In the genomic region with DNA sequence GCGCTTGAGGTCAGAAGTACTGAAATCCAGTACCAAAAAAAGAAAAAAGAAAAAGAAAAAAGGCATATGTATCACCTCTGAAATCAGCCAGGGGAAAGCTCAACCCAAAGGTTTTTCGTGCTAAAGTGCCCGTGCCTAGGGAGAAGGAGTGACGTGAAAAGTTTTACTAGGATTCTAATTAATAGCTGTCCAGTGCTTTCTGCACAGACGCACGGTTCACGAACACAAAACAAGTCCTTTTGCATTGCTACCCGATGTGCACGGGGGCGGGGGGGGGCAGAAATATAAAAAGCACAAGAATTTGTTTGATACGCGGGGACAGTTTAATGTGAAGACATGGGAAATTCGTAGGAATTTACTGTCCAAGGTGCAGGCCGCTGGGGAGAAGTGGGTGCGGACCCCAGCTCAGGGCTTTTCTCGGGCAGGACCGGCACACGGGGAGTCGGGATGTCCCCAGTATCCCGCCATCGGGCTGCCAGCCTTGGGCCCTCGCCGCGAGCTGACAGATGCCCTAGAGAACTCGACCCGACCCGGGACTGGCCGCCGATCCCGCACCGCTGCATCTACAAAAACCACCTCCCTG, we compare ENCODE assay signal across 10 mouse cellular contexts. TPM values are rescaled to one million over a fixed set of nuclear protein-coding genes. Genes with fewer than 3 reads are reported as not detected.
DNase-seq lines count a peak whose midpoint lies in the region; ATAC-seq and TF ChIP-seq lines count a peak whose summit lies in the region.
"Had no signal": no experiment of that assay in that cellular context is flagged by ENCODE, and none has a peak within 500 bp of the region (broad histone marks: within the 10 kb centered on the region; RNA-seq: fewer than 3 reads in every experiment).

No protein-coding gene starts in this region.

- intact Hi-C loops in heart, postnatal 25 days (cut with DNase I): loop anchor here (2.0 to 5.0 kb wide), 2 partner anchors 43 to 217 kb away; partner anchors contain the start of gene Chchd2

- peak overlapping the region; percentile 77 for H3K9ac ChIP-seq in heart, embryonic 11.5 days (ENCODE audit: low read depth, low read length)
- peak overlapping the region; percentile 98 for H3K9ac ChIP-seq in heart, embryonic 16.5 days (ENCODE audit: low read length)
- H3K9ac ChIP-seq in liver, embryonic 14.5 days (replicated peaks): peak overlapping the region; percentile 58

- WGBS in heart, embryonic 11.5 days (ENCODE audit: insufficient replicate concordance): 1% methylated on average over 31 of the region's 31 CpGs
- 1% methylated on average over 31 of the region's 31 CpGs for WGBS in heart, embryonic 16.5 days
- WGBS in liver, embryonic 14.5 days (ENCODE audit: insufficient replicate concordance): under 1% methylated on average over 31 of the region's 31 CpGs

- no peak for DNase-seq in heart, postnatal 25 days (ENCODE audit: low spot score)
- peak in 1 of 3 experiments; percentile 2 for DNase-seq in liver, embryonic 14.5 days (ENCODE audit: low read depth in 3 of 3, low spot score in 3 of 3)
- DNase-seq in gastrocnemius, postnatal 4 days (ENCODE audit: low spot score in 2 of 2): no peak
- DNase-seq in urinary bladder, postnatal 14 days (ENCODE audit: low spot score): no peak
- no peak for DNase-seq in retina, embryonic 14.5 days (ENCODE audit: low spot score)

- peaks cover 4% of the 10 kb centered on the region; the same call in 1 of the 2 replicates for H3K4me1 ChIP-seq in heart, embryonic 11.5 days (ENCODE audit: control insufficient read depth, insufficient read depth, low read length)
- peaks cover 9% of the 10 kb centered on the region for H3K4me1 ChIP-seq in heart, embryonic 16.5 days (ENCODE audit: control insufficient read depth, insufficient read depth, low read length)
- H3K4me1 ChIP-seq in liver, embryonic 14.5 days (replicated peaks; ENCODE audit: control insufficient read depth in 2 of 2, insufficient read depth in 2 of 2, low read length in 1 of 2): 0 out of 4 replicates have a peak, but pooled peaks cover 2% of the 10 kb centered on the region in 2 experiments

- H3K4me3 ChIP-seq in heart, embryonic 11.5 days (ENCODE audit: low read depth, low read length): peak overlapping the region; percentile 63
- H3K4me3 ChIP-seq in heart, embryonic 16.5 days (ENCODE audit: low read length): peak overlapping the region; percentile 90
- peak overlapping the region; percentile 64 to 68 for H3K4me3 ChIP-seq in liver, embryonic 14.5 days (ENCODE audit: insufficient read depth in 1 of 2, low read depth in 2 of 2, low read length in 2 of 2)

- no peaks in the 10 kb centered on the region for H3K9me3 ChIP-seq in heart, embryonic 11.5 days (replicated peaks; ENCODE audit: control insufficient read depth, low read length)
- 0 out of 2 replicates have a peak, but pooled peaks cover 4% of the 10 kb centered on the region for H3K9me3 ChIP-seq in heart, embryonic 16.5 days (replicated peaks; ENCODE audit: control insufficient read depth, low read length)
- no peaks in the 10 kb centered on the region for H3K9me3 ChIP-seq in liver, embryonic 14.5 days (ENCODE audit: control insufficient read depth, low read length)

- no peaks in the 10 kb centered on the region for H3K36me3 ChIP-seq in heart, embryonic 11.5 days (ENCODE audit: control insufficient read depth, insufficient read depth, low read length)
- H3K36me3 ChIP-seq in heart, embryonic 16.5 days (ENCODE audit: control insufficient read depth, insufficient read depth): no peaks in the 10 kb centered on the region
- no peaks in the 10 kb centered on the region for H3K36me3 ChIP-seq in liver, embryonic 14.5 days (replicated peaks; ENCODE audit: control insufficient read depth, insufficient read depth, low read depth)

- H3K4me2 ChIP-seq in heart, embryonic 11.5 days: peak overlapping the region; percentile 76
- peak overlapping the region; percentile 90 for H3K4me2 ChIP-seq in heart, embryonic 16.5 days (ENCODE audit: low read depth, low read length)
- H3K4me2 ChIP-seq in liver, embryonic 14.5 days (ENCODE audit: low read depth): peak overlapping the region; percentile 74

- no peak overlapping the region for H3K27ac ChIP-seq in heart, embryonic 11.5 days (ENCODE audit: low read depth, low read length)
- peak overlapping the region; percentile 70 for H3K27ac ChIP-seq in heart, embryonic 16.5 days (ENCODE audit: low read length)
- H3K27ac ChIP-seq in liver, embryonic 14.5 days: no peak overlapping the region

- TF ChIP-seq EP300 in liver, embryonic 14.5 days (IDR thresholded peaks at IDR 0.05; ENCODE audit: low read depth): no peak

- TF ChIP-seq CTCF in liver, embryonic 14.5 days (IDR thresholded peaks at IDR 0.05; ENCODE audit: low read depth): no peak

- H3K27me3 ChIP-seq in heart, embryonic 11.5 days (ENCODE audit: control insufficient read depth, insufficient read depth, low read length): no peaks in the 10 kb centered on the region
- H3K27me3 ChIP-seq in heart, embryonic 16.5 days (ENCODE audit: control insufficient read depth, insufficient read depth, low read length): no peaks in the 10 kb centered on the region
- no peaks in the 10 kb centered on the region for H3K27me3 ChIP-seq in liver, embryonic 14.5 days (ENCODE audit: control insufficient read depth, insufficient read depth, low read length)

- peak; percentile 61 for ATAC-seq in heart, embryonic 11.5 days (replicated peaks; ENCODE audit: insufficient number of reproducible peaks, low FRiP score, low TSS enrichment)
- peak; percentile 12 for ATAC-seq in activated CD4-positive, CD25-positive, alpha-beta regulatory T cell, adult 4 months
- ATAC-seq in heart, embryonic 16.5 days (replicated peaks; ENCODE audit: extremely low read depth, insufficient read depth, low FRiP score): no peak; the same call in 1 of the 2 replicates
- peak; percentile 50; the same call in 1 of the 2 replicates for ATAC-seq in liver, embryonic 14.5 days (ENCODE audit: insufficient read depth)

RNA-seq across cellular contexts. Expression of gene Zfp11, which starts 0.4 kb away (rescaled TPM):
- polyA plus RNA-seq in heart, embryonic 11.5 days (2014; fragmentation: Nextera tagmentation; extraction: Ambion mirVana): 3.4 and 3.7 TPM in 2 replicates
- 1 to 10 TPM; 3.4 to 3.8 TPM for total RNA-seq in heart, postnatal 25 days (2021)
- polyA plus RNA-seq in activated CD4-positive, CD25-positive, alpha-beta regulatory T cell, adult 4 months (2017; shearing (Covaris generic)): 1 to 10 TPM; 3.2 to 3.3 TPM
- polyA plus RNA-seq in heart, embryonic 16.5 days (2015; fragmentation: Nextera tagmentation; extraction: Ambion mirVana): 4.4 and 4.6 TPM in 2 replicates
- polyA plus RNA-seq in liver, embryonic 14.5 days (2012; rRNA removed): 0.67 and 0.75 TPM in 2 replicates
- 0.61 and 0.65 TPM in 2 replicates for polyA plus RNA-seq in liver, embryonic 14.5 days (2014; fragmentation: Nextera tagmentation; extraction: Ambion mirVana)
- total RNA-seq in gastrocnemius, postnatal 4 days (2021): 1 to 10 TPM; 2.5 to 3.6 TPM
- total RNA-seq: CH12.LX had no signal

RNA-seq across cellular contexts. Expression of gene Sept14, which starts 38.8 kb away (rescaled TPM):
- not detected in 2 replicates for polyA plus RNA-seq in heart, embryonic 11.5 days (2014; fragmentation: Nextera tagmentation; extraction: Ambion mirVana)
- not detected for total RNA-seq in heart, postnatal 25 days (2021)
- polyA plus RNA-seq in activated CD4-positive, CD25-positive, alpha-beta regulatory T cell, adult 4 months (2017; shearing (Covaris generic)): under 1 TPM in 1 of 2 experiments, not detected in 1; 0.29 TPM
- not detected in 2 replicates for polyA plus RNA-seq in heart, embryonic 16.5 days (2015; fragmentation: Nextera tagmentation; extraction: Ambion mirVana)
- polyA plus RNA-seq in liver, embryonic 14.5 days (2012; rRNA removed): not detected in 2 replicates
- polyA plus RNA-seq in liver, embryonic 14.5 days (2014; fragmentation: Nextera tagmentation; extraction: Ambion mirVana): not detected in 2 replicates
- not detected for total RNA-seq in gastrocnemius, postnatal 4 days (2021)
- total RNA-seq: CH12.LX; layer of hippocampus, adult 18-20 months had no signal

RNA-seq across cellular contexts. Expression of gene Mrps17, which starts 45.8 kb away (rescaled TPM):
- polyA plus RNA-seq in heart, embryonic 11.5 days (2014; fragmentation: Nextera tagmentation; extraction: Ambion mirVana): 167 and 169 TPM in 2 replicates
- total RNA-seq in heart, postnatal 25 days (2021): 10 to 100 TPM; 78.7 to 99.2 TPM
- 100 to 1,000 TPM; 117 to 121 TPM for polyA plus RNA-seq in activated CD4-positive, CD25-positive, alpha-beta regulatory T cell, adult 4 months (2017; shearing (Covaris generic))
- polyA plus RNA-seq in heart, embryonic 16.5 days (2015; fragmentation: Nextera tagmentation; extraction: Ambion mirVana): 152 and 161 TPM in 2 replicates
- polyA plus RNA-seq in liver, embryonic 14.5 days (2012; rRNA removed): 46.8 and 54.6 TPM in 2 replicates
- 111 TPM in 2 replicates for polyA plus RNA-seq in liver, embryonic 14.5 days (2014; fragmentation: Nextera tagmentation; extraction: Ambion mirVana)
- 10 to 100 TPM; 87.0 to 88.3 TPM for total RNA-seq in gastrocnemius, postnatal 4 days (2021)

RNA-seq across cellular contexts. Expression of gene Nipsnap2, which starts 55.3 kb away (rescaled TPM):
- 233 and 237 TPM in 2 replicates for polyA plus RNA-seq in heart, embryonic 11.5 days (2014; fragmentation: Nextera tagmentation; extraction: Ambion mirVana)
- 100 to 1,000 TPM; 737 to 807 TPM for total RNA-seq in heart, postnatal 25 days (2021)
- 10 to 100 TPM; 65.5 to 74.7 TPM for polyA plus RNA-seq in activated CD4-positive, CD25-positive, alpha-beta regulatory T cell, adult 4 months (2017; shearing (Covaris generic))
- polyA plus RNA-seq in heart, embryonic 16.5 days (2015; fragmentation: Nextera tagmentation; extraction: Ambion mirVana): 398 and 419 TPM in 2 replicates
- polyA plus RNA-seq in liver, embryonic 14.5 days (2012; rRNA removed): 8.5 and 15.9 TPM in 2 replicates
- polyA plus RNA-seq in liver, embryonic 14.5 days (2014; fragmentation: Nextera tagmentation; extraction: Ambion mirVana): 22.6 and 22.8 TPM in 2 replicates
- 100 to 1,000 TPM; 348 to 363 TPM for total RNA-seq in gastrocnemius, postnatal 4 days (2021)
